In genomic region chr16:50432062-50432878, GRCm38 (mm10) we compare ENCODE assay signal across 8 mouse cellular contexts. TPM values are rescaled to one million over a fixed set of nuclear protein-coding genes. Genes with fewer than 3 reads are reported as not detected.
DNase-seq lines count a peak whose midpoint lies in the region; ATAC-seq and TF ChIP-seq lines count a peak whose summit lies in the region.

Bbx (minus strand) TSS chr16:50432390.

- no peaks in the 10 kb centered on the region for H3K27me3 ChIP-seq in Patski
- no peaks in the 10 kb centered on the region for H3K27me3 ChIP-seq in hindbrain, embryonic 13.5 days

- H3K4me2 ChIP-seq in hindbrain, embryonic 13.5 days, result peak within 1 kb of the TSS; percentile 99

- no peak for TF ChIP-seq CTCF in Patski (IDR thresholded peaks at IDR 0.05)

- WGBS in hindbrain, embryonic 13.5 days, result under 1% methylated on average over 55 of the region's 55 CpGs

- in situ Hi-C loops in Patski (cut with MboI; ENCODE audit: low pct_unique_long_range_greater_than_20kb), result loop anchor here (5.0 kb wide), 1 partner anchor 305 kb away; no protein-coding TSS in a partner anchor

- peak within 1 kb of the TSS; percentile 92 for H3K27ac ChIP-seq in hindbrain, embryonic 13.5 days

- peak; percentile 91 for ATAC-seq in Patski
- ATAC-seq in hindbrain, embryonic 13.5 days (ENCODE audit: low FRiP score), result peak; percentile 98

- POLR2A ChIA-PET in Patski (lab: Charles Lee), result interaction anchor here (0.6 kb wide), 1 partner anchor 84 kb away, joined by 3 read pairs; no protein-coding TSS in a partner anchor

- no peaks in the 10 kb centered on the region for H3K9me3 ChIP-seq in hindbrain, embryonic 13.5 days

- peak; percentile 94 for DNase-seq in Patski (ENCODE audit: low read depth, low spot score)
- peak; percentile 97 to 99 for DNase-seq in cerebellum, postnatal 14 days
- DNase-seq in frontal cortex, postnatal 14 days (ENCODE audit: low spot score in 2 of 2), result peak; percentile 97 to 98
- DNase-seq in layer of hippocampus, postnatal 25 days (ENCODE audit: extremely low spot score in 1 of 2, low spot score in 1 of 2), result peak; percentile 96 to 99
- peak; percentile 97 for DNase-seq in lung, postnatal 25 days (ENCODE audit: low spot score)
- DNase-seq in retina, embryonic 14.5 days (ENCODE audit: low spot score), result peak; percentile 94
- DNase-seq in thymus, postnatal 4 days, result peak; percentile 94

- CTCF ChIA-PET in Patski (lab: Charles Lee), result no interaction called here

- H3K9ac ChIP-seq in hindbrain, embryonic 13.5 days, result peak within 1 kb of the TSS; percentile 91

- no peaks in the 10 kb centered on the region for H3K36me3 ChIP-seq in hindbrain, embryonic 13.5 days

- H3K4me3 ChIP-seq in hindbrain, embryonic 13.5 days, result peak within 1 kb of the TSS; percentile 91

- peaks cover 7% of the 10 kb centered on the region for H3K4me1 ChIP-seq in hindbrain, embryonic 13.5 days (replicated peaks)

RNA-seq across cellular contexts. Expression of gene Bbx, which starts in this region (rescaled TPM):
- 29.4 TPM for polyA plus RNA-seq in Patski (2021)
- 24.7 and 29.9 TPM in 2 replicates for polyA plus RNA-seq in hindbrain, embryonic 13.5 days (2015; fragmentation: Nextera tagmentation; extraction: Ambion mirVana)
- 10 to 100 TPM; 20.9 to 21.3 TPM for total RNA-seq in layer of hippocampus, postnatal 25 days (2021)

Comparison
In these comparisons a context has a peak if more than half of its experiments do, and no peak if none do; other contexts are left out.
1. Peak in every context shown above with its lines: DNase-seq, ATAC-seq, H3K4me3 ChIP-seq and H3K27ac ChIP-seq.